Mouse (Mus musculus) activated CD4-positive, CD25-positive, alpha-beta regulatory T cell (primary cell): Measurements from ENCODE around the gene Olfr1424. TPM values are rescaled to one million over a fixed set of nuclear protein-coding genes. Genes with fewer than 3 reads are reported as not detected.

Experiments used
- polyA plus RNA-seq, 2 experiments: library from polyadenylated mRNA; unstranded; fragments of 100-300 nt; shearing (Covaris generic); gene quantifications; one replicate each; pipeline ENCODE4 v1.2.1; 2017

Gene Olfr1424
- under 1 TPM; 0.10 to 0.20 TPM for polyA plus RNA-seq

GRCm38 (mm10) chr19:12062582-12062981, at the start of gene Olfr1424:
TSS of gene Olfr1424 (minus strand) at chr19:12062682.

GRCm38 (mm10) chr19:12103234-12103633, 40.8 kb upstream of the Olfr1424 start, which contains the start of gene Olfr1427:
TSS of gene Olfr1427 (minus strand) at chr19:12103334.

GRCm38 (mm10) chr19:12091913-12092312, 29.4 kb upstream of the Olfr1424 start, which contains the start of gene Olfr1426:
TSS of gene Olfr1426 (minus strand) at chr19:12092013.

GRCm38 (mm10) chr19:12077631-12078030, 15.1 kb upstream of the Olfr1424 start, which contains the start of gene Olfr1425:
TSS of gene Olfr1425 (minus strand) at chr19:12077731.

GRCm38 (mm10) chr19:12041217-12041616, 21.3 kb downstream of the Olfr1424 start, which contains the start of gene Olfr1423:
TSS of gene Olfr1423 (minus strand) at chr19:12041317.

Other genes with a start within 250 kb of the Olfr1424 start
- gene Stx3, start 243.3 kb downstream of the Olfr1424 start, polyA plus RNA-seq = 1 to 10 TPM; 2.4 to 2.6 TPM
- under 1 TPM in 1 of 2 experiments, not detected in 1; 0.58 TPM for gene Olfr1417, start 223.5 kb downstream of the Olfr1424 start, polyA plus RNA-seq
- not detected for gene Olfr1418, start 201.6 kb downstream of the Olfr1424 start, polyA plus RNA-seq
- not detected for gene Olfr1419, start 187.6 kb downstream of the Olfr1424 start, polyA plus RNA-seq
- gene Olfr1420, start 176.1 kb downstream of the Olfr1424 start, polyA plus RNA-seq = not detected
- 10 to 100 TPM; 18.3 to 20.1 TPM for gene Patl1, start 150.3 kb downstream of the Olfr1424 start, polyA plus RNA-seq
- 10 to 100 TPM; 36.9 to 44.3 TPM for gene Osbp, start 96.7 kb downstream of the Olfr1424 start, polyA plus RNA-seq
- under 1 TPM in 1 of 2 experiments, not detected in 1; 0.11 TPM for gene Olfr1423, start 21.4 kb downstream of the Olfr1424 start, polyA plus RNA-seq
- gene Olfr1425, start 15.0 kb upstream of the Olfr1424 start, polyA plus RNA-seq = under 1 TPM in 1 of 2 experiments, not detected in 1; 0.09 TPM
- gene Olfr1426, start 29.3 kb upstream of the Olfr1424 start, polyA plus RNA-seq = not detected
- gene Olfr1427, start 40.7 kb upstream of the Olfr1424 start, polyA plus RNA-seq = not detected
- not detected for gene Olfr1428, start 53.2 kb upstream of the Olfr1424 start, polyA plus RNA-seq
- under 1 TPM in 1 of 2 experiments, not detected in 1; 0.23 TPM for gene Olfr76, start 60.5 kb upstream of the Olfr1424 start, polyA plus RNA-seq
- under 1 TPM; 0.17 to 0.20 TPM for gene Olfr1555-ps1, start 107.4 kb upstream of the Olfr1424 start, polyA plus RNA-seq
- gene Olfr1431, start 138.0 kb upstream of the Olfr1424 start, polyA plus RNA-seq = not detected
- gene Olfr1432, start 169.9 kb upstream of the Olfr1424 start, polyA plus RNA-seq = under 1 TPM in 1 of 2 experiments, not detected in 1; 0.12 TPM
- under 1 TPM in 1 of 2 experiments, not detected in 1; 0.49 TPM for gene Olfr262, start 179.0 kb upstream of the Olfr1424 start, polyA plus RNA-seq
- not detected for gene Olfr235, start 198.3 kb upstream of the Olfr1424 start, polyA plus RNA-seq
- gene Olfr1434, start 217.2 kb upstream of the Olfr1424 start, polyA plus RNA-seq = not detected
- gene Olfr1436, start 236.4 kb upstream of the Olfr1424 start, polyA plus RNA-seq = not detected